Mouse (Mus musculus) olfactory bulb, adult 2 months (tissue): ENCODE data around the gene Synpo2.

Experiments used
- CTCF ChIP-seq: fragments of 200-500 bp; IDR thresholded peaks from 2 replicates; pipeline ENCODE4 v1.5.1; 2012; ENCODE audit warnings: low read depth, mild to moderate bottlenecking, low read length, moderate library complexity; ENCODE audit not compliant: insufficient read depth
- POLR2A ChIP-seq: fragments of 200-500 bp; IDR thresholded peaks from 2 replicates; pipeline ENCODE4 v1.6.1; 2012; ENCODE audit warnings: mild to moderate bottlenecking, low read depth, low read length, moderate library complexity; ENCODE audit not compliant: insufficient read depth

DNA sequence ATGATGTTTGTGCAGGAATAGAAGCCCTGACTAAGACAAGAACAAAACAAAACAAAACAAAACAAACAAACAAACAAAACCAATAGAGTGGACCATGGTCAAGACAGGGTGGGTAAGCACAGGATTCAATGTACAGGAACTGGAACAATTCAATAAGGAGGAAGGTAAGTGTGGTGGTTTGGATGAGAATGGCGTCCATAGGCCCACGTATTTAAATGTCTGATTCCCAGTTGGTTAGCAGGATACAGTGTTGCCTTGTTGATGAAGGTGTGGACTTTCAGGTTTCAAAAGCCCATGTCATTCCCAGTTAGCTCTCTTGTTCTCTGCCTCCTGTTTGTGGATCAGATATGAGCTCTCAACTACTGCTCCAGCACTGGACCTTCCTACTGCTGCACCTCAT lies 140.8 kb downstream of the Synpo2 start:
- TF ChIP-seq POLR2A (no peak), CTCF (no peak)
